Comparison of ENCODE assay signal across 7 mouse cellular contexts in genomic region chr17:25832436-25833290, GRCm38 (mm10). TPM values are rescaled to one million over a fixed set of nuclear protein-coding genes. Genes with fewer than 3 reads are reported as not detected.
DNase-seq lines count a peak whose midpoint lies in the region; ATAC-seq and TF ChIP-seq lines count a peak whose summit lies in the region.

No protein-coding gene starts in this region.

- peaks cover 76% of the 10 kb centered on the region for H3K4me1 ChIP-seq in embryonic facial prominence, embryonic 12.5 days
- peaks cover 26% of the 10 kb centered on the region for H3K4me1 ChIP-seq in heart, adult 2 months (ENCODE audit: control insufficient read depth, insufficient read depth, low read length)
- peaks cover 79% of the 10 kb centered on the region for H3K4me1 ChIP-seq in limb, embryonic 13.5 days
- H3K4me1 ChIP-seq in midbrain, embryonic 16.5 days (ENCODE audit: control insufficient read depth, insufficient read depth, low read length) = peaks cover 73% of the 10 kb centered on the region

- H3K4me3 ChIP-seq in embryonic facial prominence, embryonic 12.5 days = peak overlapping the region; percentile 69
- peak overlapping the region; percentile 85 for H3K4me3 ChIP-seq in heart, adult 2 months
- peak overlapping the region; percentile 88 for H3K4me3 ChIP-seq in limb, embryonic 13.5 days
- peak overlapping the region; percentile 78 for H3K4me3 ChIP-seq in midbrain, embryonic 16.5 days (ENCODE audit: low read depth, low read length)

- peak overlapping the region; percentile 89 for H3K27ac ChIP-seq in embryonic facial prominence, embryonic 12.5 days
- peak overlapping the region; percentile 100 for H3K27ac ChIP-seq in heart, adult 2 months
- peak overlapping the region; percentile 92 for H3K27ac ChIP-seq in limb, embryonic 13.5 days
- peak overlapping the region; percentile 97 for H3K27ac ChIP-seq in midbrain, embryonic 16.5 days (ENCODE audit: low read length)

- peak overlapping the region; percentile 87 for H3K9ac ChIP-seq in embryonic facial prominence, embryonic 12.5 days
- peak overlapping the region; percentile 85 for H3K9ac ChIP-seq in heart, adult 2 months (ENCODE audit: low read depth, low read length)
- H3K9ac ChIP-seq in limb, embryonic 13.5 days = peak overlapping the region; percentile 91
- H3K9ac ChIP-seq in midbrain, embryonic 16.5 days (ENCODE audit: low read depth, low read length) = peak overlapping the region; percentile 84

- H3K36me3 ChIP-seq in embryonic facial prominence, embryonic 12.5 days = peaks cover 38% of the 10 kb centered on the region
- H3K36me3 ChIP-seq in heart, adult 2 months (ENCODE audit: control insufficient read depth, insufficient read depth, low read length) = no peaks in the 10 kb centered on the region; the same call in 1 of the 2 replicates
- peaks cover 38% of the 10 kb centered on the region for H3K36me3 ChIP-seq in limb, embryonic 13.5 days
- H3K36me3 ChIP-seq in midbrain, embryonic 16.5 days (ENCODE audit: control insufficient read depth, insufficient read depth, low read length) = peaks cover 18% of the 10 kb centered on the region

- intact Hi-C loops in heart, adult 2 months (cut with DNase I) = loop anchor here (5.0 kb wide), 1 partner anchor 35 kb away; the partner anchor contains the start of gene Mcrip2

- no peaks in the 10 kb centered on the region for H3K27me3 ChIP-seq in embryonic facial prominence, embryonic 12.5 days
- no peaks in the 10 kb centered on the region for H3K27me3 ChIP-seq in heart, adult 2 months (ENCODE audit: control insufficient read depth, insufficient read depth, low read length)
- H3K27me3 ChIP-seq in limb, embryonic 13.5 days = no peaks in the 10 kb centered on the region
- H3K27me3 ChIP-seq in midbrain, embryonic 16.5 days (ENCODE audit: control insufficient read depth, insufficient read depth, low read depth, low read length) = no peaks in the 10 kb centered on the region

- peak overlapping the region; percentile 79 for H3K4me2 ChIP-seq in embryonic facial prominence, embryonic 12.5 days (replicated peaks)
- H3K4me2 ChIP-seq in limb, embryonic 13.5 days (replicated peaks) = peak overlapping the region; percentile 98
- peak overlapping the region; percentile 91 for H3K4me2 ChIP-seq in midbrain, embryonic 16.5 days (ENCODE audit: low read length)

- peaks cover 2% of the 10 kb centered on the region for H3K79me2 ChIP-seq in heart, adult 2 months (replicated peaks; ENCODE audit: control insufficient read depth, insufficient read depth, low read length)

- TF ChIP-seq CTCF in heart, adult 2 months (IDR thresholded peaks at IDR 0.05) = no peak

- TF ChIP-seq POLR2A in heart, adult 2 months (IDR thresholded peaks at IDR 0.05; ENCODE audit: insufficient read depth, low read depth, low read length) = peak; percentile 83; the same call in 1 of the 2 replicates

- no peaks in the 10 kb centered on the region for H3K9me3 ChIP-seq in embryonic facial prominence, embryonic 12.5 days
- H3K9me3 ChIP-seq in limb, embryonic 13.5 days = no peaks in the 10 kb centered on the region
- no peaks in the 10 kb centered on the region for H3K9me3 ChIP-seq in midbrain, embryonic 16.5 days (replicated peaks; ENCODE audit: control insufficient read depth, low read length, poor library complexity, severe bottlenecking)

- 0 out of 2 replicates have a peak, but pooled peaks have one; percentile 8 for TF ChIP-seq EP300 in heart, adult 2 months (IDR thresholded peaks at IDR 0.05; ENCODE audit: insufficient read depth, low read depth, low read length)

- peak; percentile 82 for ATAC-seq in embryonic facial prominence, embryonic 12.5 days (ENCODE audit: insufficient number of reproducible peaks, insufficient read depth, low FRiP score, low TSS enrichment)
- ATAC-seq in limb, embryonic 13.5 days (ENCODE audit: low FRiP score, low read depth) = peak; percentile 90
- ATAC-seq in midbrain, embryonic 16.5 days = peak; percentile 90

- peak; percentile 99 for DNase-seq in adrenal gland, postnatal 25 days
- peak; percentile 100 for DNase-seq in heart, adult 2 months
- peak; percentile 100 for DNase-seq in kidney, adult 8-10 months
- DNase-seq in spleen, postnatal 10 days (ENCODE audit: low spot score in 2 of 2) = peak; percentile 99 to 100

- WGBS in embryonic facial prominence, embryonic 12.5 days = under 1% methylated on average over 77 of the region's 77 CpGs
- WGBS in heart, adult 2 months = under 1% methylated on average over 77 of the region's 77 CpGs
- WGBS in limb, embryonic 13.5 days = under 1% methylated on average over 77 of the region's 77 CpGs
- WGBS in midbrain, embryonic 16.5 days = under 1% methylated on average over 73 of the region's 77 CpGs

RNA-seq across cellular contexts. Expression of gene Stub1, which starts 0.5 kb away (rescaled TPM):
- total RNA-seq in adrenal gland, postnatal 25 days (2021) = 182 and 205 TPM in 2 replicates
- polyA plus RNA-seq in embryonic facial prominence, embryonic 12.5 days (2016; fragmentation: Nextera tagmentation; extraction: Ambion mirVana) = 334 and 338 TPM in 2 replicates
- 100 to 1,000 TPM; 105 to 129 TPM for total RNA-seq in heart, adult 2 months (2021)
- 147 and 174 TPM in 2 replicates for polyA plus RNA-seq in heart, adult 2 months (2012; rRNA removed)
- polyA plus RNA-seq in limb, embryonic 13.5 days (2015; fragmentation: Nextera tagmentation; extraction: Ambion mirVana) = 359 and 366 TPM in 2 replicates
- polyA plus RNA-seq in midbrain, embryonic 16.5 days (2015; fragmentation: Nextera tagmentation; extraction: Ambion mirVana) = 358 and 382 TPM in 2 replicates

RNA-seq across cellular contexts. Expression of gene Jmjd8, which starts 4.0 kb away (rescaled TPM):
- 92.9 and 104 TPM in 2 replicates for total RNA-seq in adrenal gland, postnatal 25 days (2021)
- polyA plus RNA-seq in embryonic facial prominence, embryonic 12.5 days (2016; fragmentation: Nextera tagmentation; extraction: Ambion mirVana) = 53.9 and 57.0 TPM in 2 replicates
- 10 to 100 TPM; 32.7 to 36.9 TPM for total RNA-seq in heart, adult 2 months (2021)
- 47.2 and 48.9 TPM in 2 replicates for polyA plus RNA-seq in heart, adult 2 months (2012; rRNA removed)
- polyA plus RNA-seq in limb, embryonic 13.5 days (2015; fragmentation: Nextera tagmentation; extraction: Ambion mirVana) = 57.9 and 60.7 TPM in 2 replicates
- polyA plus RNA-seq in midbrain, embryonic 16.5 days (2015; fragmentation: Nextera tagmentation; extraction: Ambion mirVana) = 52.0 and 60.4 TPM in 2 replicates

RNA-seq across cellular contexts. Expression of gene Rhbdl1, which starts 4.4 kb away (rescaled TPM):
- 15.4 and 20.2 TPM in 2 replicates for total RNA-seq in adrenal gland, postnatal 25 days (2021)
- 1.2 and 1.6 TPM in 2 replicates for polyA plus RNA-seq in embryonic facial prominence, embryonic 12.5 days (2016; fragmentation: Nextera tagmentation; extraction: Ambion mirVana)
- total RNA-seq in heart, adult 2 months (2021) = under 1 TPM; 0.55 to 0.82 TPM
- 3.8 and 4.9 TPM in 2 replicates for polyA plus RNA-seq in heart, adult 2 months (2012; rRNA removed)
- polyA plus RNA-seq in limb, embryonic 13.5 days (2015; fragmentation: Nextera tagmentation; extraction: Ambion mirVana) = 1.4 and 1.6 TPM in 2 replicates
- 59.3 and 66.1 TPM in 2 replicates for polyA plus RNA-seq in midbrain, embryonic 16.5 days (2015; fragmentation: Nextera tagmentation; extraction: Ambion mirVana)

RNA-seq across cellular contexts. Expression of gene Gm20683, which starts 8.9 kb away (rescaled TPM):
- total RNA-seq in adrenal gland, postnatal 25 days (2021) = 12.8 and 26.6 TPM in 2 replicates
- polyA plus RNA-seq in embryonic facial prominence, embryonic 12.5 days (2016; fragmentation: Nextera tagmentation; extraction: Ambion mirVana) = 1.5 and 2.4 TPM in 2 replicates
- total RNA-seq in heart, adult 2 months (2021) = 1 to 10 TPM; 2.4 to 2.9 TPM
- 13.9 and 21.6 TPM in 2 replicates for polyA plus RNA-seq in heart, adult 2 months (2012; rRNA removed)
- 1.5 and 1.9 TPM in 2 replicates for polyA plus RNA-seq in limb, embryonic 13.5 days (2015; fragmentation: Nextera tagmentation; extraction: Ambion mirVana)
- polyA plus RNA-seq in midbrain, embryonic 16.5 days (2015; fragmentation: Nextera tagmentation; extraction: Ambion mirVana) = 11.8 and 14.5 TPM in 2 replicates

RNA-seq across cellular contexts. Expression of gene Wdr24, which starts 9.2 kb away (rescaled TPM):
- 24.9 and 25.4 TPM in 2 replicates for total RNA-seq in adrenal gland, postnatal 25 days (2021)
- 26.0 and 29.6 TPM in 2 replicates for polyA plus RNA-seq in embryonic facial prominence, embryonic 12.5 days (2016; fragmentation: Nextera tagmentation; extraction: Ambion mirVana)
- total RNA-seq in heart, adult 2 months (2021) = 10 to 100 TPM; 11.0 to 11.1 TPM
- polyA plus RNA-seq in heart, adult 2 months (2012; rRNA removed) = 20.4 and 22.9 TPM in 2 replicates
- polyA plus RNA-seq in limb, embryonic 13.5 days (2015; fragmentation: Nextera tagmentation; extraction: Ambion mirVana) = 25.2 and 27.7 TPM in 2 replicates
- polyA plus RNA-seq in midbrain, embryonic 16.5 days (2015; fragmentation: Nextera tagmentation; extraction: Ambion mirVana) = 32.7 and 33.5 TPM in 2 replicates

Comparison
In these comparisons a context has a peak if more than half of its experiments do, and no peak if none do; other contexts are left out.
1. Peak in every context shown above with its lines: DNase-seq, ATAC-seq, H3K4me3 ChIP-seq and H3K27ac ChIP-seq.
2. RNA of gene Rhbdl1, which starts 4.4 kb away (polyA plus RNA-seq): 59.3 to 66.1 TPM in midbrain, embryonic 16.5 days; 3.8 to 4.9 TPM in heart, adult 2 months, 1.2 to 1.6 TPM in embryonic facial prominence, embryonic 12.5 days and 1.4 to 1.6 TPM in limb, embryonic 13.5 days; every median in the first group is over 10 times any median in the second.